Comparison of ENCODE assay signal across 7 mouse cellular contexts in genomic region chr6:118454452-118454851, GRCm38 (mm10). TPM values are rescaled to one million over a fixed set of nuclear protein-coding genes. Genes with fewer than 3 reads are reported as not detected.
DNase-seq lines count a peak whose midpoint lies in the region; ATAC-seq and TF ChIP-seq lines count a peak whose summit lies in the region.

No protein-coding gene starts in this region.

- no peak for TF ChIP-seq RAD21 in MEL (IDR thresholded peaks at IDR 0.05; ENCODE audit: low read depth, low read length)

- H3K79me2 ChIP-seq in MEL (ENCODE audit: control insufficient read depth, insufficient read depth, low read length, poor library complexity): 0 out of 2 replicates have a peak, but pooled peaks cover 4% of the 10 kb centered on the region

- ATAC-seq in forebrain, embryonic 11.5 days (replicated peaks; ENCODE audit: low FRiP score): no peak
- ATAC-seq in neural tube, embryonic 15.5 days (ENCODE audit: low FRiP score): no peak

- no peak for DNase-seq in layer of hippocampus, adult 2 months (ENCODE audit: low spot score in 2 of 2)
- no peak for DNase-seq in layer of hippocampus, adult 9-10 months (ENCODE audit: low spot score)
- no peak for DNase-seq in MEL (ENCODE audit: low read depth, low spot score)
- no peak for DNase-seq in forebrain, embryonic 11.5 days (ENCODE audit: low spot score)
- DNase-seq in limb, embryonic 10.5 days (ENCODE audit: low spot score): peak; percentile 32
- DNase-seq in gastrocnemius, postnatal 25 days: no peak

- peak overlapping the region; percentile 99 for H3K27ac ChIP-seq in layer of hippocampus, adult 2 months
- H3K27ac ChIP-seq in MEL (ENCODE audit: control insufficient read depth, low read depth, low read length): no peak overlapping the region
- H3K27ac ChIP-seq in forebrain, embryonic 11.5 days (ENCODE audit: low read depth, low read length): no peak overlapping the region
- H3K27ac ChIP-seq in limb, embryonic 10.5 days: peak overlapping the region; percentile 97
- peak overlapping the region; percentile 99 for H3K27ac ChIP-seq in neural tube, embryonic 15.5 days (replicated peaks)

- H3K4me3 ChIP-seq in layer of hippocampus, adult 2 months: peak overlapping the region; percentile 92
- H3K4me3 ChIP-seq in MEL (ENCODE audit: control insufficient read depth in 1 of 2, insufficient read depth in 1 of 2, low read depth in 2 of 2, low read length in 2 of 2): peak overlapping the region; percentile 92 to 94
- H3K4me3 ChIP-seq in forebrain, embryonic 11.5 days (ENCODE audit: low read depth, low read length): peak overlapping the region; percentile 72
- peak overlapping the region; percentile 89 for H3K4me3 ChIP-seq in limb, embryonic 10.5 days
- peak overlapping the region; percentile 79 for H3K4me3 ChIP-seq in neural tube, embryonic 15.5 days (replicated peaks)

- peak overlapping the region; percentile 84 for H3K9ac ChIP-seq in MEL (ENCODE audit: control insufficient read depth, low read depth, low read length, poor library complexity, severe bottlenecking)
- H3K9ac ChIP-seq in forebrain, embryonic 11.5 days (ENCODE audit: low read length): peak overlapping the region; percentile 90
- peak overlapping the region; percentile 90 for H3K9ac ChIP-seq in neural tube, embryonic 15.5 days (replicated peaks)

- no peaks in the 10 kb centered on the region for H3K9me3 ChIP-seq in MEL (replicated peaks; ENCODE audit: insufficient read depth, low read length)
- H3K9me3 ChIP-seq in forebrain, embryonic 11.5 days (ENCODE audit: control insufficient read depth, low read length): no peaks in the 10 kb centered on the region
- no peaks in the 10 kb centered on the region for H3K9me3 ChIP-seq in limb, embryonic 10.5 days (replicated peaks)
- H3K9me3 ChIP-seq in neural tube, embryonic 15.5 days (replicated peaks): no peaks in the 10 kb centered on the region

- TF ChIP-seq CTCF in layer of hippocampus, adult 2 months (conservative IDR thresholded peaks at IDR 0.05): no peak
- no peak for TF ChIP-seq CTCF in MEL (IDR thresholded peaks at IDR 0.05 in 2 of 3, conservative IDR thresholded peaks at IDR 0.05 in 1 of 3; ENCODE audit: control insufficient read depth in 1 of 3, insufficient read depth in 1 of 3, low read depth in 2 of 3, low read length in 3 of 3, poor library complexity in 1 of 3, severe bottlenecking in 1 of 3)

- TF ChIP-seq POLR2A in MEL (IDR thresholded peaks at IDR 0.05; ENCODE audit: control insufficient read depth in 1 of 2, insufficient read depth in 1 of 2, low read depth in 1 of 2, low read length in 2 of 2, poor library complexity in 1 of 2): no peak

- TF ChIP-seq EP300 in MEL (IDR thresholded peaks at IDR 0.05; ENCODE audit: low read depth in 1 of 2, low read length in 2 of 2): no peak

- peak overlapping the region; percentile 79 for H3K4me2 ChIP-seq in forebrain, embryonic 11.5 days (ENCODE audit: low read depth, low read length, severe bottlenecking)
- peak overlapping the region; percentile 68 for H3K4me2 ChIP-seq in neural tube, embryonic 15.5 days

- peaks cover 0 to 5% of the 10 kb centered on the region in 2 experiments; a peak in 2 of 4 replicates for H3K36me3 ChIP-seq in MEL (ENCODE audit: control insufficient read depth in 1 of 2, insufficient read depth in 2 of 2, low read length in 2 of 2)
- H3K36me3 ChIP-seq in forebrain, embryonic 11.5 days (ENCODE audit: control insufficient read depth, insufficient read depth, low read length): no peaks in the 10 kb centered on the region; the same call in 1 of the 2 replicates
- H3K36me3 ChIP-seq in limb, embryonic 10.5 days: peaks cover 27% of the 10 kb centered on the region
- peaks cover 9% of the 10 kb centered on the region; the same call in 1 of the 2 replicates for H3K36me3 ChIP-seq in neural tube, embryonic 15.5 days

- WGBS in forebrain, embryonic 11.5 days: 39% methylated on average over 8 of the region's 8 CpGs
- WGBS in limb, embryonic 10.5 days: 53% methylated on average over 8 of the region's 8 CpGs
- 47% methylated on average over 8 of the region's 8 CpGs for WGBS in neural tube, embryonic 15.5 days

- peaks cover 0 to 7% of the 10 kb centered on the region in 2 experiments; a peak in 3 of 4 replicates for H3K4me1 ChIP-seq in MEL (ENCODE audit: control insufficient read depth in 1 of 2, insufficient read depth in 2 of 2, low read length in 2 of 2)
- no peaks in the 10 kb centered on the region; the same call in 1 of the 2 replicates for H3K4me1 ChIP-seq in forebrain, embryonic 11.5 days (replicated peaks; ENCODE audit: control insufficient read depth, insufficient read depth, low read length)
- H3K4me1 ChIP-seq in limb, embryonic 10.5 days: peaks cover 15% of the 10 kb centered on the region; the same call in 1 of the 2 replicates
- H3K4me1 ChIP-seq in neural tube, embryonic 15.5 days: peaks cover 29% of the 10 kb centered on the region

- no peaks in the 10 kb centered on the region; a peak in 1 of 4 replicates for H3K27me3 ChIP-seq in MEL (ENCODE audit: control insufficient read depth in 1 of 2, insufficient read depth in 2 of 2, low read length in 2 of 2)
- no peaks in the 10 kb centered on the region for H3K27me3 ChIP-seq in forebrain, embryonic 11.5 days (ENCODE audit: control insufficient read depth, insufficient read depth, low read length)
- no peaks in the 10 kb centered on the region for H3K27me3 ChIP-seq in limb, embryonic 10.5 days (ENCODE audit: low read depth, poor library complexity, severe bottlenecking)
- no peaks in the 10 kb centered on the region for H3K27me3 ChIP-seq in neural tube, embryonic 15.5 days (replicated peaks)

TF ChIP-seq in MEL, 35 proteins besides CTCF, POLR2A, EP300 and RAD21:
- TF ChIP-seq HCFC1 (IDR thresholded peaks at IDR 0.05; ENCODE audit: low read depth, low read length): no peak
TF ChIP-seq in MEL: peak in this region for 0.

RNA-seq across cellular contexts. Expression of gene Zfp248, which starts 0.9 kb away (rescaled TPM):
- total RNA-seq in layer of hippocampus, adult 2 months (2021): 10 to 100 TPM; 13.4 to 13.5 TPM
- total RNA-seq in MEL (2012; rRNA removed): 2.3 and 2.8 TPM in 2 replicates
- 1 to 10 TPM in 1 of 2 experiments, not detected in 1; 3.0 TPM for polyA plus RNA-seq in MEL (2012; ENCODE audit: insufficient read depth in 1 of 2, insufficient read length in 2 of 2, low read depth in 1 of 2, low replicate concordance in 2 of 2, missing spikeins in 1 of 2)
- 8.9 and 9.6 TPM in 2 replicates for polyA plus RNA-seq in forebrain, embryonic 11.5 days (2014; fragmentation: Nextera tagmentation; extraction: Ambion mirVana)
- polyA plus RNA-seq in limb, embryonic 10.5 days (2016; fragmentation: Nextera tagmentation; extraction: Ambion mirVana): 11.5 and 12.3 TPM in 2 replicates
- polyA plus RNA-seq in neural tube, embryonic 15.5 days (2015; fragmentation: Nextera tagmentation; extraction: Ambion mirVana): 17.5 and 19.1 TPM in 2 replicates
- total RNA-seq in gastrocnemius, postnatal 25 days (2021): 1 to 10 TPM; 1.1 to 1.2 TPM

RNA-seq across cellular contexts. Expression of gene Zfp9, which starts 24.7 kb away (rescaled TPM):
- total RNA-seq in layer of hippocampus, adult 2 months (2021): 10 to 100 TPM; 16.5 to 17.4 TPM
- 0.72 and 1.2 TPM in 2 replicates for total RNA-seq in MEL (2012; rRNA removed)
- polyA plus RNA-seq in MEL (2012; ENCODE audit: insufficient read depth in 1 of 2, insufficient read length in 2 of 2, low read depth in 1 of 2, low replicate concordance in 2 of 2, missing spikeins in 1 of 2): 1 to 10 TPM in 1 of 2 experiments, not detected in 1; 1.1 TPM
- 7.1 and 7.2 TPM in 2 replicates for polyA plus RNA-seq in forebrain, embryonic 11.5 days (2014; fragmentation: Nextera tagmentation; extraction: Ambion mirVana)
- 8.0 and 11.7 TPM in 2 replicates for polyA plus RNA-seq in limb, embryonic 10.5 days (2016; fragmentation: Nextera tagmentation; extraction: Ambion mirVana)
- 10.4 and 12.5 TPM in 2 replicates for polyA plus RNA-seq in neural tube, embryonic 15.5 days (2015; fragmentation: Nextera tagmentation; extraction: Ambion mirVana)
- total RNA-seq in gastrocnemius, postnatal 25 days (2021): 1 to 10 TPM; 6.9 to 7.3 TPM

RNA-seq across cellular contexts. Expression of gene Bms1, which starts 35.2 kb away (rescaled TPM):
- total RNA-seq in layer of hippocampus, adult 2 months (2021): 10 to 100 TPM; 27.6 to 28.2 TPM
- 95.3 and 100 TPM in 2 replicates for total RNA-seq in MEL (2012; rRNA removed)
- 100 to 1,000 TPM; 109 to 384 TPM for polyA plus RNA-seq in MEL (2012; ENCODE audit: insufficient read depth in 1 of 2, insufficient read length in 2 of 2, low read depth in 1 of 2, low replicate concordance in 2 of 2, missing spikeins in 1 of 2)
- polyA plus RNA-seq in forebrain, embryonic 11.5 days (2014; fragmentation: Nextera tagmentation; extraction: Ambion mirVana): 44.3 and 49.2 TPM in 2 replicates
- 55.6 and 58.2 TPM in 2 replicates for polyA plus RNA-seq in limb, embryonic 10.5 days (2016; fragmentation: Nextera tagmentation; extraction: Ambion mirVana)
- 18.4 and 24.0 TPM in 2 replicates for polyA plus RNA-seq in neural tube, embryonic 15.5 days (2015; fragmentation: Nextera tagmentation; extraction: Ambion mirVana)
- total RNA-seq in gastrocnemius, postnatal 25 days (2021): 10 to 100 TPM; 21.7 to 24.0 TPM

Comparison
In these comparisons a context has a peak if more than half of its experiments do, and no peak if none do; other contexts are left out.
1. H3K27ac ChIP-seq: peak in layer of hippocampus, adult 2 months (single experiment), limb, embryonic 10.5 days (single experiment) and neural tube, embryonic 15.5 days (single experiment); none in MEL (single experiment) and forebrain, embryonic 11.5 days (single experiment).
2. Peak in every context shown above with its lines, with median percentiles within 50 percentile points of each other: H3K4me3 ChIP-seq and H3K9ac ChIP-seq.